Comparison of ENCODE assay signal across 10 mouse cellular contexts in the genomic region with DNA sequence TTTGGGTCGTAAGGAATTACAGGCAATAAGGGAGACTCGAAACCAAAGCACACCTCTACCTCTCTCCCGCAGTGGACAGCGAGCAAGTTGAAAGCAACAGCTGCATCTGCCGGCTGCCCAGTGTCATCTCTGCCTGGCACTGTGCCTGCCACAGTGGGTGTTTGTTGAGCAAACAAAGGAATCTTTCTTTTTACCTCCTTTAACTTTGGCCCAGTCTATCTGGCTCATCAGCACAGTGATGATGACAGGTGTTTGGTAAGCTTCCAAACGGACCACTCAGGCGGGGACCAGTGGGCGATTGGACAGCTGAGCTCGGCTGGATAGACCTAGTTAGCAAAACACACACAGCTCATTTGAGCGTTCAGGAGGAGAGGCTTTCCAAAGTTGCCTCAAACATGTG.
A peak's percentile ranks its signal among the peaks of the same experiment; 100 is the strongest.
DNase-seq lines count a peak whose midpoint lies in the region; ATAC-seq and TF ChIP-seq lines count a peak whose summit lies in the region.
"Had no signal": no experiment of that assay in that cellular context is flagged by ENCODE, and none has a peak within 500 bp of the region (broad histone marks: within the 10 kb centered on the region; RNA-seq: fewer than 3 reads in every experiment).

No protein-coding gene starts in this region.

- 35% methylated on average over 10 of the region's 10 CpGs for WGBS in heart, embryonic 13.5 days
- WGBS in forebrain, postnatal 0 days, result 30% methylated on average over 10 of the region's 10 CpGs
- WGBS in intestine, embryonic 15.5 days, result 73% methylated on average over 10 of the region's 10 CpGs

- peak overlapping the region; percentile 28 for H3K4me2 ChIP-seq in heart, embryonic 13.5 days
- H3K4me2 ChIP-seq in forebrain, postnatal 0 days (ENCODE audit: low read depth), result no peak overlapping the region
- H3K4me2 ChIP-seq in intestine, embryonic 15.5 days (replicated peaks), result no peak overlapping the region
- H3K4me2 ChIP-seq: embryonic facial prominence, embryonic 13.5 days had no signal

- H3K27me3 ChIP-seq in heart, embryonic 13.5 days (replicated peaks), result no peaks in the 10 kb centered on the region
- H3K27me3 ChIP-seq in forebrain, postnatal 0 days (ENCODE audit: insufficient read depth, low read length), result no peaks in the 10 kb centered on the region
- no peaks in the 10 kb centered on the region for H3K27me3 ChIP-seq in intestine, embryonic 15.5 days (replicated peaks)
- H3K27me3 ChIP-seq: CH12.LX; embryonic facial prominence, embryonic 13.5 days had no signal

- DNase-seq in heart, adult 9 months (ENCODE audit: low spot score in 2 of 2), result no peak
- DNase-seq in 3T3-L1 (ENCODE audit: low read depth, low spot score), result peak; percentile 25
- peak; percentile 60 for DNase-seq in forebrain, postnatal 0 days
- DNase-seq in left cerebral cortex, adult 18-20 months (ENCODE audit: low spot score in 2 of 2), result peak; percentile 12 to 28
- DNase-seq in ovary, postnatal 10 days (ENCODE audit: low spot score), result no peak

- no peak for TF ChIP-seq CTCF in forebrain, postnatal 0 days (IDR thresholded peaks at IDR 0.05; ENCODE audit: low read depth)

- H3K4me3 ChIP-seq in heart, embryonic 13.5 days, result no peak overlapping the region
- H3K4me3 ChIP-seq in forebrain, postnatal 0 days (ENCODE audit: low read depth, low read length), result no peak overlapping the region
- H3K4me3 ChIP-seq in intestine, embryonic 15.5 days (replicated peaks), result no peak overlapping the region
- H3K4me3 ChIP-seq: embryonic facial prominence, embryonic 13.5 days had no signal

- peaks cover 16% of the 10 kb centered on the region for H3K4me1 ChIP-seq in heart, embryonic 13.5 days
- H3K4me1 ChIP-seq in forebrain, postnatal 0 days (ENCODE audit: insufficient read depth), result no peaks in the 10 kb centered on the region
- no peaks in the 10 kb centered on the region for H3K4me1 ChIP-seq in intestine, embryonic 15.5 days (replicated peaks)
- H3K4me1 ChIP-seq: embryonic facial prominence, embryonic 13.5 days had no signal

- ATAC-seq in heart, embryonic 13.5 days (ENCODE audit: extremely low read depth, insufficient number of reproducible peaks, low FRiP score, low TSS enrichment), result no peak
- peak; percentile 60 for ATAC-seq in forebrain, postnatal 0 days
- no peak for ATAC-seq in CD4-positive, CD25-positive, alpha-beta regulatory T cell, adult 4 months
- ATAC-seq in intestine, embryonic 15.5 days, result no peak

- H3K9ac ChIP-seq in heart, embryonic 13.5 days, result no peak overlapping the region
- no peak overlapping the region for H3K9ac ChIP-seq in forebrain, postnatal 0 days
- no peak overlapping the region for H3K9ac ChIP-seq in intestine, embryonic 15.5 days
- H3K9ac ChIP-seq: embryonic facial prominence, embryonic 13.5 days had no signal

- no peaks in the 10 kb centered on the region for H3K9me3 ChIP-seq in heart, embryonic 13.5 days
- no peaks in the 10 kb centered on the region for H3K9me3 ChIP-seq in forebrain, postnatal 0 days (ENCODE audit: low read length)
- no peaks in the 10 kb centered on the region for H3K9me3 ChIP-seq in intestine, embryonic 15.5 days
- H3K9me3 ChIP-seq: embryonic facial prominence, embryonic 13.5 days had no signal

- no peak overlapping the region for H3K27ac ChIP-seq in heart, embryonic 13.5 days (replicated peaks)
- no peak overlapping the region for H3K27ac ChIP-seq in forebrain, postnatal 0 days (ENCODE audit: low read depth, low read length)
- H3K27ac ChIP-seq in intestine, embryonic 15.5 days, result no peak overlapping the region
- H3K27ac ChIP-seq: embryonic facial prominence, embryonic 13.5 days had no signal

- H3K36me3 ChIP-seq in heart, embryonic 13.5 days, result no peaks in the 10 kb centered on the region
- no peaks in the 10 kb centered on the region for H3K36me3 ChIP-seq in forebrain, postnatal 0 days (ENCODE audit: insufficient read depth)
- H3K36me3 ChIP-seq in intestine, embryonic 15.5 days, result no peaks in the 10 kb centered on the region
- H3K36me3 ChIP-seq: embryonic facial prominence, embryonic 13.5 days had no signal

Comparison
In these comparisons a context has a peak if more than half of its experiments do, and no peak if none do; other contexts are left out.
1. DNase-seq: peak in 3T3-L1 (single experiment), forebrain, postnatal 0 days (single experiment) and left cerebral cortex, adult 18-20 months (2 of 2); none in heart, adult 9 months (0 of 2) and ovary, postnatal 10 days (single experiment).